Mouse (Mus musculus): ENCODE results near the gene Izumo1.

DNA sequence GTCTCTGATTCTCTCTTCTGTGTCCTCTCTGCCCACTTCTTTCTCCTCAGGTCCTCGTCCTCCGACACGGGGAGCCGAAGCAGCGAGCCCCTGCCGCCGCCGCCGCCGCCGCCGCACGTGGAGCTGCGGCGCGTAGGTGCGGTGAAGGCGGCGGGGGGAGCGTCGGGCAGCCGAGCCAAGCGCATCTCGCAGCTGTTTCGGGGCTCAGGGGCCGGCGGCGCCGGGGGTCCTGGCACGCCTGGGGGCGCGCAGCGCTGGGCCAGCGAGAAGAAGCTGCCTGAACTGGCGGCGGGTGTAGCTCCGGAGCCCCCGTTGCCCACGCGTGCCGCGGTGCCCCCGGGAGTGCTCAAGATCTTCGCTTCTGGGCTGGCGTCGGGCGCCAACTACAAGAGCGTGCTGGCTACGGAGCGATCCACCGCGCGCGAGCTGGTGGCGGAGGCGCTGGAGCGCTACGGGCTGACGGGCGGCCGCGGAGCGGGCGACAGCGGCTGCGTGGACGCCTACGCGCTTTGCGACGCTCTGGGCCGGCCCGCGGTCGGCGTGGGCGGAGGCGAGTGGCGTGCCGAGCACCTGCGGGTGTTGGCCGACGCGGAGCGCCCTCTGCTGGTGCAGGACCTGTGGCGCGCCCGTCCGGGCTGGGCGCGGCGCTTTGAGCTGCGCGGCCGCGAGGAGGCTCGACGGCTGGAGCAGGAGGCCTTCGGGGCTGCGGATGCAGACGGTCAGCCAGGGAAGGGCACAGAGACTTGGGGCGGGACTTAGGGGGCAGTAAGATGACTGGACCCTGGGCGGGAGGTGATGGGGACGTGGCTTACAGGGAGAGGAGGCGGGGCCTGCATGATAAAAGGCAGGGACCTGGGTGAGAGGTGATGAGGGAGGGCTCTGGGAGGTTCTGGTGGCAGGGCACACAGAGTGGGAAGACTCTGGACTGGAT, 7.0 kb downstream of the Izumo1 start:
- TF ChIP-seq CTCF (IDR thresholded peaks at IDR 0.05; ENCODE audit: low read depth, low read length) (peak; percentile 26; the same call in 1 of the 2 replicates), POLR2A (IDR thresholded peaks at IDR 0.05; ENCODE audit: borderline replicate concordance, low read depth, low read length) (no peak)

All from bone marrow macrophage, adult 2 months (primary cell).